Mouse (Mus musculus) ES-Bruce4 (cell line): ENCODE results near the gene Tbkbp1.

Experiments used
- CTCF ChIP-seq: IDR thresholded peaks from one replicate; pipeline ENCODE4 v1.8.1; 2011; ENCODE audit warnings: low read depth, low read length
- EP300 ChIP-seq: IDR thresholded peaks from 2 replicates; pipeline ENCODE4 v1.6.1; 2011; ENCODE audit warnings: low read depth, low read length; ENCODE audit not compliant: insufficient read depth
- POLR2A ChIP-seq: IDR thresholded peaks from one replicate; pipeline ENCODE4 v1.8.1; 2011; ENCODE audit warnings: low read length; ENCODE audit not compliant: insufficient read depth

- TF ChIP-seq CTCF (no peak), POLR2A (no peak), EP300 (no peak; the same call in none of the 2 replicates)
These were observed 624 bp downstream of the Tbkbp1 start for GRCm38 (mm10) chr11:97150411-97151330.
